Mouse (Mus musculus) cerebellum, postnatal 14 days (tissue): ENCODE measurements around the gene Zswim8.
"Not testable (repeated sequence)": the region's sequence is repeated elsewhere in the genome, so short reads cannot be mapped to it uniquely, and the experiment has no call there.

ENCODE experiments used
- DNase-seq, 2 experiments: peaks; one replicate each; pipeline ENCODE4 v3.0.0; 2021; ENCODE audit warnings: mixed read lengths in 2 of 2

Gene Zswim8

DNA sequence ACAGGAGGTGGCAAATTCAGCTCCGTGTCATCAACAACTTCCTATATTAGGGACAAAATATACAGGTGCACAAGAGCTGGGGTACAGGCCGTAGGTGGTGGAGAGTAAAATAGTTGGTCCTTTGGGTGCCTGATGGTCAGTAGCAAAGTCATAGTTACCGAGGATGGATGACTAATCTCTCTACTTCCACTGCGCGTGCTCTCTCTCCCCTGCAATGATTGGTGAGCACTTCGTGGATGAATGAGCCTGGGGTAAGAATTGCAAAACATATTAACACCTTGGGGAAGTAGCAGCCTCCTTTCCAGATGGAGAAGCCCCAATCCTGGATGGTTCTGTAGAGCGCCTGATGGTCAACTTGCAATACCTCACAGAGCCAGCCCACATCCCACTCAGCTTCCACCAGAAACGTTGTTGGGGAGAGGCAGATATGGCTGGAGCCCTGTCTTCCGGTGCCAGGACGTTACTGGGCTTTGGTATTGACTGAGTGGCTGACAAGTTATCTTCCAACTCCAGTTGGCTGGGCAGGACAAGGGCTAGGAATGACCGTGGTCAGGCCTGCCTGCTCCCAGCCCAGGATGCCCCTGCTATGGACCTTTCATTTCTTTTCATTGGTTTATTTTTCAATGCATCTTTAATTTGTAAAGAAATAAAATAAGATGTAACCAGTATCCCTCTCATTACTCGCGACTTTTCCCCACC, 13.0 kb upstream of the Zswim8 start:
- no peak for DNase-seq

GRCm38 (mm10) chr14:20694884-20695760, 12.2 kb upstream of the Zswim8 start, which contains the start of gene Fut11:
Gene Fut11, plus strand, starts transcription at chr14:20694968.
- peak; percentile 93 to 94 for DNase-seq

DNA sequence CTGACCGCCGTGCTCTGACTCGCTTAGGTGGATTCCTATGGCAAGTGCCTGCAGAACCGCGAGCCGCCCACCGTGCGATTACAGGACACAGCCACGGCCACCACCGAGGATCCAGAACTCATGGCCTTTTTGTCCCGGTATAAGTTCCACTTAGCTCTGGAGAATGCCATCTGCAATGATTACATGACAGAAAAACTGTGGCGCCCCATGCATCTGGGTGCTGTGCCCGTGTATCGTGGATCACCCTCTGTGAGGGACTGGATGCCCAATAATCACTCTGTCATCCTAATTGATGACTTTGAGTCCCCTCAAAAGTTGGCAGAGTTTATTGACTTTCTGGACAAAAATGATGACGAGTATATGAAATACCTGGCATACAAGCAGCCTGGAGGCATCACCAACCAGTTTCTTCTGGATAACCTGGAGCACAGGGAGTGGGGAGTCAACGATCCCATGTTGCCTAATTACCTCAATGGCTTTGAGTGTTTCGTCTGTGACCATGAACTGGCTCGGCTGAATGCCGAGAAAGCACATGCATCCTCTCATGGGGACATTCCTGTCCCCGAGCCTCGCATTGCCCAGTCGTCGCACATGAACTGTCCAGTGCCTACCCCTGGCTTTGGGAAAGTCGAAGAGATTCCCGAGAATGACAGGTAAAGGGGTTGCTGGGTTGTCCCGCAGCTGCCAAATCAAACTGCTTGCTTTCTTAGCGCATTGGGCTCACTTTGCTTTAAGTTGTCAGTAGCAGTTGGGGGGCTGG, 11.4 kb upstream of the Zswim8 start:
- DNase-seq = peak in 1 of 2 experiments; percentile 34

GRCm38 (mm10) chr14:20696986-20697385, 10.4 kb upstream of the Zswim8 start:
- DNase-seq = peak; percentile 65 to 67

DNA sequence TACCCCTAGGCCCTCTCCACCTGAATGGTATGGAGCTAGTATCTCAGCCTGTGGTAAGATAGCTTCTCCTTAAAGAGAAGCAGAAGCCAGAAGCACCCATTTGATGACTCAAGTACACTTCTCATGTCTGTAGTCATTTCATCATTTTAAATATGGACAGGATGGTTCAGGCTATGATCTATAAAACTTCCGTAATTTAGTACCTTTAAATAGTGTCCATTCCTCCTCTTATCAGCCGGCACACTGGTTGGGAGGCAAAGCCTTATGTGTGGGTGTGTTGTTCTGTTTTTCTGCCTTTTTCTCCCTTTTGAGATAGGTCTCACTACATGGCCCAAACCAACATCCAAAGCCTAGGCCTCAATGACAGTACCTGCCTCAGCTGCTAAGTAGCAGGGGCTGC, 8.8 kb upstream of the Zswim8 start:
- DNase-seq = no peak

DNA sequence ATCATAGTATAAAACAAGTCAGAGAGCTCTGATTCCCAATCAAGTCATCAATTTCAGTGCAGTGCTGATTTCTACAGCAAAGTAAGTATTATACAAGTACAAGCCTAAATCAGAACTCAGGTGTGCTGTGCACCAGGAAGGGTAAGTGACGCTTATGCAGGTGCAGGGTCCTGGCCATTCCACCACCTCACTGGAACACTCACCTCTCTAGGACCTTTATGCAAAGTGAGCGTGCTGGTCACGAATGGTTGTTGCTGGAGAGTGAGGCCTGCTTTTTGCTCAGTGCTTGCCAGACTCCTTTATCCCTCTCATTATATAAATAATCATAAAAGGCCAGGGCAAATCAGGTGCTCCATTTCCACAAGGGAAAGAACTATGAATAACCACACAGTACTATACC, 7.0 kb upstream of the Zswim8 start:
- no peak for DNase-seq

DNA sequence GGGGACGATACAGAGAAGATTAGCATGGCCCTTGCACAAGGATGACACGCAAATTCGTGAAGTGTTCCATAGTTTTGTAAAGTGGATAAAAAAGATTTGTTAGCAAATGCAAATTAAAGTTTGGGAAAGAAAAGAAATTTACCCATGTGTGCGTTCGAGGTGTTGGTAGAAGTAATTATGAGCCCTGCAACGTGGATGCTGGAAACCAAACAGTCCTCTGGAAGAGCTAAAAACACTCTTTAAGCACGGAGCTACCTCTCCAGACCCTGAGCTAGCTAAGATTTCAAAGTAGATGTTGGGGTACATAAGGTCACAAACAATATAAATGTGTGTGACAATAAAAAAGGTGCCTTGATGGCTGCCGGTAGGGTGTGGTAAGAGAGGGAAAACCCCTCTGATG, 5.8 kb upstream of the Zswim8 start:
- DNase-seq = no peak

DNA sequence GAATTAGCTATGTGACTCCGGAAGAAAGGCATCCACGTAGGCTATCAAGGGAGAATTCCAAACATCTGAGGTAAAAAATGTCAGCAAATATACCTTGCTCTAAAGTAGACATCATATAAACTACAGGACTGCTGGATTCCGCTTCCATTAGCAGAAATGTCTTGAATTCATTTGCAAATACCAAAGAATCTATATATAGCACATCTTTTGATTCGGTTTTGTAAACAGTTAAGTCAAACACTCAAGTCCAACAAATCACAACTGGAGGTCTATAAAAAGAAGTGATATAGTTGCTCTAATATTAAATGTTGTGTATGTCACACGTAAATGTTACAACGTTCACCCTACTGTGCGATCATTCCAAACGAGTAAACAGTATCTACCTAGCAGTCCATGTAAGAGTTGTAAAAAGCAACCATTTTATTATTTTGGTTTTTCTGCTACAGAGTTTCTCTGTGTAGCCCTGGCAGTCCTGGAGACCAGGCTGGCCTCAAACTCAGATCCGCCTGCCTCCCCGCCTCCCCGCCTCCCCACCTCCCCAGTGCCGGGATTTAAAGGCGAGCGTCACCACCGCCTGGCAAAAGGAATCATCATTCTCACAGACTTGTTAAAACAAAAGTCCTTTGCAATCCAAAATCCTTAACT, 5.1 kb upstream of the Zswim8 start:
- DNase-seq = no peak

- DNase-seq = peak; percentile 93 to 95
Measured at GRCm38 (mm10) chr14:20702741-20703381, 4.5 kb upstream of the Zswim8 start, which contains the start of gene Chchd1. Gene Chchd1, plus strand, starts transcription at chr14:20703006.

DNA sequence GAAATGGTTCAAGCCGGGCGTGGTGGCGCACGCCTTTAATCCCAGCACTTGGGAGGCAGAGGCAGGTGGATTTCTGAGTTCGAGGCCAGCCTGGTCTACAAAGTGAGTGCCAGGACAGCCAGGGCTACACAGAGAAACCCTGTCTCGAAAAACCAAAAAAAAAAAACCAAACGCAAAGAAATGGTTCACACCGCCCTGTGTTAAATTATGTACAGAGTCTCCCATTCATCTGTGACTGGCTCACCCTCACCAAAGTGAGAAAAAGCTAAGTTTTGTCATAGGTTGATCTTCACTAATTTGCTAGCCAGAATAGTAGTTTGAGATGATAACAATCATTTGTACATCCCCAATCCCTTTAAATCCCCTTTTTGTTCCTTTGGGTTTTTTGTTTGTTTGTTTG, 3.9 kb upstream of the Zswim8 start:
- DNase-seq = not testable (repeated sequence)

- DNase-seq = no peak
Measured at GRCm38 (mm10) chr14:20708239-20708638, 887 bp downstream of the Zswim8 start.

- DNase-seq = no peak
Measured at GRCm38 (mm10) chr14:20713832-20714231, 6.5 kb downstream of the Zswim8 start.

- no peak for DNase-seq
Measured at GRCm38 (mm10) chr14:20718443-20718842, 11.1 kb downstream of the Zswim8 start.

DNA sequence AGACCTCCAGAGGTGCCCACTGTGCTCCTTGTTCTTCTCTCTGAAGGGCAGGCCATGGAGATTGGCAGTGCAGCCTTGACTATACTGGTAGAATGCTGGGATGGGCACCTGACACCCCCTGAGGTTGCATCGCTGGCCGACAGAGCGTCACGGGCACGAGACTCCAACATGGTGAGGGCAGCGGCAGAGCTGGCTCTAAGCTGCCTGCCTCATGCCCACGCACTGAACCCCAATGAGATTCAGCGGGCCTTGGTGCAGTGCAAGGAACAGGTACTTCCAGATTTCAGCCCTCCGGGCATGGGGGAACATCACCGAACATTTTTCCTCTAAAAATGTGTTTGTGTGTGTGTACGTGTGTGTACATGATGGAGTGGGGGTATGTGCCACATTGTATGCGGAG, 12.4 kb downstream of the Zswim8 start:
- no peak for DNase-seq

DNA sequence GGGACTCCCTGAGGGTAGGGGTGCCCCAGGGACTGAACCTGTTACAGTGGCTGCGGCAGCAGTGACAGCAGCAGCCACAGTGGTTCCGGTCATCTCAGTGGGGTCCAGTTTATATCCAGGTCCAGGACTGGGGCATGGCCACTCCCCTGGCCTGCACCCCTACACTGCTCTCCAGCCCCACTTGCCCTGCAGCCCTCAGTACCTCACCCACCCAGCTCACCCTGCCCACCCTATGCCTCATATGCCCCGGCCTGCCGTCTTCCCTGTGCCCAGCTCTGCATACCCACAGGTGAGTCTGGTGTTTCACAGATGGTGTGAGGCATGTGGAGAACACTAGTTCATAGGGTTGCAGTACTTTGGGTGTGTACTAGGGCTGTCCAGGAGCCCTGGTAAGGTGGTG, 14.0 kb downstream of the Zswim8 start:
- DNase-seq = no peak

- no peak for DNase-seq
Measured at GRCm38 (mm10) chr14:20723006-20723405, 15.7 kb downstream of the Zswim8 start.

DNA sequence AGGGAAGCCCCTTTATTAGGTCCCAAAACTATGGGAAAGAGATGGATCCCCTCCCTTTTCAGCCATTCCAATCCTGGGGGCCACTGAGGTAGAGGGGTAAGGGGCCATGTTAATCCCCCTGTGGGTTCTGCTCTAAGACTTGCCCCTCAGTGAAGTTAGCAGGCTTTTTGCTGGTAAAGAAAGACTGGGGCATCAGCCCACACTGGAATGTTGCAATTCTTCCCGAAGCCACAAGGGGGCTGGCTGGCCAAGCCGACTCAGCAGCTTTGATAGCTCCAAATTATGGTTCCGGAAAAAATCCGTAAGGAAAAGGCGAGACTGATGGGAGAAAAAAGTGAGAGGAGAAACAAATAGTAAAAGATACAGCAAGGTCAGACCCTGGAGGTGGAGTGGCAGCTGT, 16.7 kb downstream of the Zswim8 start:
- peak; percentile 82 to 85 for DNase-seq

- no peak for DNase-seq
Measured at GRCm38 (mm10) chr14:20725660-20726339, 18.4 kb downstream of the Zswim8 start.

DNA sequence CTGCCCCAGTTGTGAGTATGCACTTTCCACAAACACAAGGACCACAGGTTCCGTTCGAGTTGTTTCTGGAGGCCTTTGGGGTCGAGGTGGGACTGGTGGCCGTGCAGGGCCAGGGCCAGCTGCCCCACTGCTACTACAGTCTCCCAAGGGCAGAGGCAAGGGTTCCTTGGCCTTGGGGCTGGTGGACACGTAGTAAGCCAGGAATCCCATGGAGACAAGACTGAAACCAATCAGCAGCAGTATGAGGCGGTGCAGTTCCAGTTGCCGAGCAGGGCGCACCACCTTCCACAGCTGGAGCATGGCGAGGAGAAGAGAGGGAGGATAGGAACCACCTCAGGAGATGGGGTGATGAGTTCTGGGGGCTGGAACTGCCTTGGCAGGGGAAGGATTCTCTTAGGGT, 22.5 kb downstream of the Zswim8 start:
- DNase-seq = no peak

DNA sequence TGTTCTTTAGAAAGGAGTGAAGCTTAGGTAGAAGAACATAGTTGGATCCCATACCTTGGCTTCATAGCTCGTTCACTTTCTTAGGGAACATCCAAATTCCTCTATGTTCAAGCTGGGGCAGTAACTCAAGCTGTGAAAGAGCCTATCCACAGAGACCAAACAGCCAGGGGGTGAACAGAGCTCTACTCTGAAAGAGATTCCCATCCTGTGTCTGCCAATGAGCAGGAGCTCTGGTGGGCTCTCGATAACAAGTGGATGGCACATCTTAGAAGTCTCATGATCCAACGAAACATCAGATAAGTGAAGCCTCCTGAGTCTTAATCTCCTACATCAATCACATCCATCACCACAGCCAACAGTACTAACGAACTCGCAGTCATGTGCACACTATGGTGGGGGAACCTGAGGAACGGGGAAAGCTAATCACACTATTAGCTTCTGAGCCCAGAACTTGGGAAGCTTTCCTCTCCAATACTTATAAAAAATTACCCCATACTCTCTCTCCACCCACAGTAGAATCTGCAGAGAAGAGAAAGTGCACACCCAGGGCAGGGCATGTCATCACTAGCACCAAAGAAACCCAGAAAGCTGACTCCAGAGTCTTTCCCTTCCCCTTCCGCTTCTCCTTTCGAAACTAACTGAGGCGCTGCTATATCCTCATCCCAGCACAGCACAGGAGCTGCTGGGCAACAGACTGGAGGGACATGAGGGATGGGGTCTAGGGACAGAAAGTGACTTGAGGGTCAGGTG, 23.7 kb downstream of the Zswim8 start:
- no peak for DNase-seq
